Mouse (Mus musculus) yolk sac, embryonic 10.5 days (tissue): ENCODE data around the gene Trim29.

ENCODE experiments used
- DNase-seq: peaks from one replicate; pipeline ENCODE4 v3.0.0-alpha.2; 2017; ENCODE audit warnings: low spot score

The Trim29 gene

GRCm38 (mm10) chr9:43384400-43384799 lies 73.8 kb downstream of the Trim29 start:
- no peak for DNase-seq
